Mouse (Mus musculus) effector memory CD4-positive, alpha-beta T cell, adult 7 months (primary cell): ENCODE measurements around the gene Scin. TPM values are rescaled to one million over a fixed set of nuclear protein-coding genes. Genes with fewer than 3 reads are reported as not detected.

Experiments used
- polyA plus RNA-seq: library from polyadenylated mRNA; unstranded; fragments of 100-300 nt; shearing (Covaris generic); gene quantifications from one replicate; pipeline ENCODE4 v1.2.1, GENCODE M21; 2017

Scin gene
- polyA plus RNA-seq, result 0.33 TPM

GRCm38 (mm10) chr12:40133573-40134271, at the start of gene Scin:
TSS of gene Scin (minus strand) at chr12:40134228.

GRCm38 (mm10) chr12:40037876-40038463, 96.1 kb downstream of the Scin start, which contains the start of gene Arl4a:
TSS of gene Arl4a (minus strand) at chr12:40038025.

Other genes starting within 250 kb of the Scin start
- 68.1 TPM for gene Arl4a, start 96.2 kb downstream of the Scin start, polyA plus RNA-seq
- 0.32 TPM for gene Lsmem1, start 65.3 kb upstream of the Scin start, polyA plus RNA-seq
- gene Ifrd1, start 114.3 kb upstream of the Scin start, polyA plus RNA-seq, result 1,784 TPM